Mouse (Mus musculus) bone marrow, adult 2 months (tissue): Measurements from ENCODE around the gene Pacs1. TPM values are rescaled to one million over a fixed set of nuclear protein-coding genes. Genes with fewer than 3 reads are reported as not detected.

ENCODE experiments used
- H3K27ac ChIP-seq: fragments of 200-500 bp; 2 replicates; pipeline ENCODE4 v1.5.1; 2012; ENCODE audit warnings: low read depth, mild to moderate bottlenecking, control low read depth, inconsistent platforms, low read length; ENCODE audit not compliant: control insufficient read depth, poor library complexity, insufficient read depth
- H3K4me1 ChIP-seq: fragments of 200-500 bp; 2 replicates; pipeline ENCODE4 v1.6.1; 2011; ENCODE audit warnings: low read length; ENCODE audit not compliant: control insufficient read depth, insufficient read depth
- H3K4me3 ChIP-seq: fragments of 200-500 bp; replicated peaks from 2 replicates; pipeline ENCODE3; 2011; ENCODE audit warnings: mild to moderate bottlenecking, low read depth, low read length, control low read depth; ENCODE audit not compliant: control insufficient read depth
- CTCF ChIP-seq: fragments of 200-500 bp; IDR thresholded peaks from 2 replicates; pipeline ENCODE4 v1.5.1; 2011; ENCODE audit warnings: low read length, control low read depth; ENCODE audit not compliant: control insufficient read depth, insufficient read depth
- POLR2A ChIP-seq: fragments of 200-500 bp; IDR thresholded peaks from 2 replicates; pipeline ENCODE4 v1.6.1; 2011; ENCODE audit warnings: low read depth, mild to moderate bottlenecking, control low read depth, low read length, borderline replicate concordance; ENCODE audit not compliant: control insufficient read depth
- WGBS: fragments of 180-500 bp; shearing (Covaris S2); methylation state at CpG from one replicate; pipeline ENCODE4 v1.1.7; 2018; 5-methylcytosine and 5-hydroxymethylcytosine counted together
- polyA plus RNA-seq: library from polyadenylated mRNA; stranded (reverse); fragments of >200 nt; gene quantifications from 2 replicates; pipeline ENCODE4 v1.2.4, GENCODE M21; 2011; ENCODE audit warnings: low replicate concordance; ENCODE audit not compliant: missing spikeins, insufficient read depth, insufficient read length

Gene Pacs1
- polyA plus RNA-seq, 1 experiment = 16.5 TPM

- Histone ChIP-seq H3K27ac (no peak within 1 kb of the TSS), H3K4me3 (no peak within 1 kb of the TSS), H3K4me1 (peaks cover 1% of the 10 kb centered on the region; the same call in 1 of the 2 replicates)
- 47% methylated on average over 32 of the region's 32 CpGs for WGBS
- no peak for TF ChIP-seq POLR2A
- no peak for TF ChIP-seq CTCF
These were observed 25.2 kb upstream of the Pacs1 start, which contains the start of gene Gal3st3 for GRCm38 (mm10) chr19:5297903-5298800. TSS of gene Gal3st3 (plus strand) at chr19:5298331.

- H3K27ac ChIP-seq = no peak overlapping the region
- H3K4me3 ChIP-seq = no peak overlapping the region
- peaks cover 1% of the 10 kb centered on the region; the same call in 1 of the 2 replicates for H3K4me1 ChIP-seq
- WGBS = 84% methylated on average over 5 of the region's 5 CpGs
- TF ChIP-seq POLR2A = no peak
- TF ChIP-seq CTCF = no peak
These were observed 23.7 kb upstream of the Pacs1 start for GRCm38 (mm10) chr19:5296630-5297029.

DNA sequence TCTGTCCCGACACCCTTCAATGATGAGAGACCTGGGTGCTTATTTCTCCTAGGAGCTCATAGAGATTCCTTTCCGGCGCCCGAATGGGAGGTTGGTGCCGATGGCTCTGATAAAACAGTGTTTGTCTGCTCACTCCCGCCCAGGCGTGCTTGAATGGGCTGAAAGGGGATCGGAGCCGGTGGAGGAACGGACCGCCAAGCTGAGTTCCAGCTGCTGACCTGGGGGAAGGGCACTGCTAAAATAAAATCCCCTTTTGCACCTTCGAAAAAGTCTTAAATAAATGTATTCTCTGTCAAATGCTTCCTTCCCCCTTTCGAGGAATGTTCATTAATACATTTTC is 22.8 kb upstream of the Pacs1 start:
- TF ChIP-seq CTCF (no peak), POLR2A (0 out of 2 replicates have a peak, but pooled peaks have one; percentile 4)

GRCm38 (mm10) chr19:5294972-5295735 is 22.2 kb upstream of the Pacs1 start, which contains the start of gene Sf3b2:
TSS of gene Sf3b2 (minus strand) at chr19:5295455.
- peak within 1 kb of the TSS; percentile 95 for H3K4me3 ChIP-seq
- peak within 1 kb of the TSS; percentile 87 for H3K27ac ChIP-seq
- WGBS = under 1% methylated on average over 46 of the region's 46 CpGs
- peak; percentile 89 for TF ChIP-seq CTCF
- peak; percentile 52 for TF ChIP-seq POLR2A
- peaks cover 3% of the 10 kb centered on the region for H3K4me1 ChIP-seq

More for the DNA sequence above, 22.8 kb upstream of the Pacs1 start:
- H3K4me3 ChIP-seq = peak overlapping the region; percentile 95
- under 1% methylated on average over 13 of the region's 13 CpGs for WGBS
- peak overlapping the region; percentile 44 for H3K27ac ChIP-seq
- peaks cover 3% of the 10 kb centered on the region for H3K4me1 ChIP-seq

DNA sequence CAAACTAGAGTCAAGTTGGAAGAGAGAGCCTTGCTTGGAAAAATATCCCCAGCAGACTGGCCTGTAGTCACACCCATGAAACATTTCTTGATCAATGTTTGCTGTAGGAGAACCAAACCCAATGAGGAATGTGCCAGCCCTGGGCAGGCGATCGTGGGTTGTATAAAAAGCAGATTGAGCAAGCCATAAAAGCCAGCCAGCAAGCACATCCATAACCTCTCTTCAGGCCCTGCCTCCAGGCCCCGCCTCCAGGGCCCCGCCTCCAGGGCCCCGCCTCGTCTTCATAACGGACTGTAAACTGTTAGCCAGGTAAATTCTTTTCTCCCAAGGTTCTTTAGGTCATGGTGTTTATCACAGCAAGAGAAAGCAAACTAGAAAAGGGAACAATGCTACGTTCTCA is 5.5 kb upstream of the Pacs1 start:
- WGBS = 65% methylated on average over 8 of the region's 8 CpGs
- TF ChIP-seq CTCF = no peak
- no peak for TF ChIP-seq POLR2A
- H3K4me3 ChIP-seq = no peak overlapping the region

DNA sequence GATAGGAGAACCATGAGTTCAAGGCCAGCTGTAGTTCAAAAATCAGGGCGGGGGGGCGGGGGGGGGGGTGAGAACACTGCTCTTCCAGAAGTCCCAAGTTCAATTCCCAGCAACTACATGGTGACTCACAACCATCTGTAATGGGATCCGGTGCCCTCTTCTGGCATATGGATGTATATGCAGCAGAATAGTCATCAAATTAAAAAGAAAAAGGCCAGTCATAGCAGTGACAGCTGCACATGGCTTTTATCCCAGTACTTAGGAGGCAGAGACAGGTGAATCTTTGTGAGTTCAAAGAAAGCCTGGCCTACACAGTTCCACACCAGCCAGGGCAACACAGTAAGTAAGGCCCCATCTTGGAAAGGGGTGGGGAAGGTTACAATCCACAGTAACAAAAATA is 4.2 kb upstream of the Pacs1 start:
- no peak for TF ChIP-seq CTCF
- no peak for TF ChIP-seq POLR2A
- Histone ChIP-seq H3K27ac (no peak overlapping the region), H3K4me1 (peaks cover 3% of the 10 kb centered on the region; the same call in 1 of the 2 replicates), H3K4me3 (no peak overlapping the region)
- WGBS = 86% methylated on average over 3 of the region's 3 CpGs

More for the DNA sequence above, 5.5 kb upstream of the Pacs1 start:
- Histone ChIP-seq H3K4me1 (peaks cover 3% of the 10 kb centered on the region), H3K27ac (no peak overlapping the region)

GRCm38 (mm10) chr19:5276531-5276930 is 3.6 kb upstream of the Pacs1 start:
- Histone ChIP-seq H3K4me1 (peaks cover 4% of the 10 kb centered on the region; the same call in 1 of the 2 replicates), H3K27ac (no peak overlapping the region), H3K4me3 (no peak overlapping the region)
- 93% methylated on average over 2 of the region's 2 CpGs for WGBS
- TF ChIP-seq CTCF (no peak), POLR2A (no peak)

GRCm38 (mm10) chr19:5275736-5276135 is 2.8 kb upstream of the Pacs1 start:
- WGBS = 89% methylated on average over 5 of the region's 5 CpGs
- Histone ChIP-seq H3K4me1 (peaks cover 4% of the 10 kb centered on the region; the same call in 1 of the 2 replicates), H3K27ac (no peak overlapping the region), H3K4me3 (no peak overlapping the region)
- TF ChIP-seq POLR2A (no peak), CTCF (no peak)
